Mouse (Mus musculus) liver, embryonic 13.5 days (tissue): ENCODE measurements around the gene Gbp2b. TPM values are rescaled to one million over a fixed set of nuclear protein-coding genes. Genes with fewer than 3 reads are reported as not detected.
A peak's percentile ranks its signal among the peaks of the same experiment; 100 is the strongest.
"Not testable (repeated sequence)": the region's sequence is repeated elsewhere in the genome, so short reads cannot be mapped to it uniquely, and the experiment has no call there.

Experiments used
- ATAC-seq: fragments of 200-750 bp; cut with Nextera tagmentation; 2 replicates; pipeline ENCODE4 v1.8.0; 2017; ENCODE audit warnings: low read depth, mild to moderate bottlenecking, moderate number of reproducible peaks, moderate library complexity
- DNase-seq: peaks from one replicate; pipeline ENCODE4 v3.0.0; 2022
- H3K27ac ChIP-seq: fragments of 300-500 bp; sonication (generic); 2 replicates; pipeline ENCODE4 v1.5.1; 2015; ENCODE audit warnings: moderate library complexity, mild to moderate bottlenecking, inconsistent platforms
- H3K27me3 ChIP-seq: fragments of 300-500 bp; sonication (generic); 2 replicates; pipeline ENCODE4 v1.6.1; 2015; ENCODE audit warnings: mild to moderate bottlenecking, inconsistent platforms
- H3K36me3 ChIP-seq: fragments of 300-500 bp; sonication (generic); 2 replicates; pipeline ENCODE4 v1.6.1; 2015; ENCODE audit warnings: mild to moderate bottlenecking, inconsistent platforms
- H3K4me1 ChIP-seq: fragments of 300-500 bp; sonication (generic); replicated peaks from 2 replicates; pipeline ENCODE4 v1.6.1; 2015; ENCODE audit warnings: inconsistent platforms
- H3K4me2 ChIP-seq: fragments of 300-500 bp; sonication (generic); 2 replicates; pipeline ENCODE4 v1.6.1; 2015; ENCODE audit warnings: inconsistent platforms, mild to moderate bottlenecking, moderate library complexity
- H3K4me3 ChIP-seq: fragments of 300-500 bp; sonication (generic); replicated peaks from 2 replicates; pipeline ENCODE4 v1.5.1; 2015; ENCODE audit warnings: mild to moderate bottlenecking, inconsistent platforms
- H3K9ac ChIP-seq: fragments of 300-500 bp; sonication (generic); 2 replicates; pipeline ENCODE4 v1.6.1; 2015; ENCODE audit warnings: mild to moderate bottlenecking, inconsistent platforms
- H3K9me3 ChIP-seq: fragments of 300-500 bp; sonication (generic); replicated peaks from 2 replicates; pipeline ENCODE4 v1.6.1; 2016; ENCODE audit warnings: inconsistent platforms
- WGBS: fragments of 180-500 bp; shearing (Covaris S2); methylation state at CpG from one replicate; pipeline ENCODE4 v1.1.7; 2015; ENCODE audit not compliant: insufficient replicate concordance; 5-methylcytosine and 5-hydroxymethylcytosine counted together
- polyA plus RNA-seq: library from polyadenylated mRNA; unstranded; fragments of >200 nt; fragmentation: Nextera tagmentation; extraction: Ambion mirVana; gene quantifications from 2 replicates; pipeline ENCODE4 v1.2.1, GENCODE M21; 2015

The Gbp2b gene
- polyA plus RNA-seq: not detected in 2 replicates

GRCm38 (mm10) chr3:142594547-142594946, at the start of gene Gbp2b:
Gene Gbp2b, plus strand, starts transcription at chr3:142594847.
- Histone ChIP-seq H3K4me2 (no peak within 1 kb of the TSS), H3K27me3 (no peaks in the 10 kb centered on the region), H3K27ac (no peak within 1 kb of the TSS), H3K4me3 (no peak within 1 kb of the TSS), H3K4me1 (no peaks in the 10 kb centered on the region), H3K36me3 (no peaks in the 10 kb centered on the region), H3K9ac (no peak within 1 kb of the TSS), H3K9me3 (no peaks in the 10 kb centered on the region)
- 56% methylated on average over 1 of the region's 1 CpGs for WGBS
- DNase-seq (no peak), ATAC-seq (no peak)

GRCm38 (mm10) chr3:142546690-142547089, 48.0 kb upstream of the Gbp2b start:
- Histone ChIP-seq H3K27ac (no peak overlapping the region), H3K4me3 (no peak overlapping the region), H3K36me3 (no peaks in the 10 kb centered on the region), H3K4me2 (no peak overlapping the region), H3K4me1 (no peaks in the 10 kb centered on the region), H3K9me3 (no peaks in the 10 kb centered on the region), H3K9ac (no peak overlapping the region), H3K27me3 (no peaks in the 10 kb centered on the region)
- ATAC-seq (no peak), DNase-seq (no peak)
- 65% methylated on average over 3 of the region's 3 CpGs for WGBS

DNA sequence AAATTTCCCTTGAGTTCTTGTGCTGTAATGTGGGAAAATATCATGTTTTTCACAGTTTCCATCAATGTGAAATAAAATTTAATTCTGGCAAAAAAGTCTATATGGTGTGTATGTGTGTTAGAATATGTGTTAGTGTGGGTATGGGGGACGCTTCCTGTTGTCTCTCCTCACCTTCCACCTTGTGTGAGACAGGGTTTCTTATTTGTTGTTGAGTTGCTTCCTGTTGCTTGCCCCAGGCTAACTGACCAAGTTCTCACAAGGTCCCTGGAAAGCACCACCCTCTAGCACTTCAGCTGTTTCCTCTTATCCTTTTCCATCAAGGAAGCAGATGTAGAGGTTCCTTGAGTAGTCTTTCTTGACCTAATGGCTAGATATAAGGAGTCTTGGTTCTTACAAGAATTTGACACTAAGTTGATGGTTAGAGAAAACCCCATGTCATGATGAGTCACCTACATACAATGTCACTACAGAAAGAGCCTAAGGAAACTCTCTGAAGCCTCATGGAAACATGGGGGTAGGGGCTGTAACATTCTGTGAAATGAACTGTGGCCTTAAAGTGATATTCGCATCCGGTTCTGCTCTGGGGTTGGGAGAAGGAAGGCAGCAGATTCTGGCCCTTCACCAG, 44.5 kb upstream of the Gbp2b start:
- Histone ChIP-seq H3K9ac (no peak overlapping the region), H3K4me2 (no peak overlapping the region), H3K4me1 (no peaks in the 10 kb centered on the region), H3K27me3 (no peaks in the 10 kb centered on the region), H3K4me3 (no peak overlapping the region), H3K36me3 (no peaks in the 10 kb centered on the region), H3K27ac (no peak overlapping the region), H3K9me3 (no peaks in the 10 kb centered on the region)
- WGBS: 65% methylated on average over 3 of the region's 3 CpGs
- no peak for DNase-seq
- ATAC-seq: no peak

- no peaks in the 10 kb centered on the region for H3K27me3 ChIP-seq
- ATAC-seq: no peak
- no peaks in the 10 kb centered on the region for H3K4me1 ChIP-seq
- no peak overlapping the region for H3K4me2 ChIP-seq
- WGBS: 41% methylated on average over 1 of the region's 1 CpGs
- H3K4me3 ChIP-seq: no peak overlapping the region
- H3K9me3 ChIP-seq: no peaks in the 10 kb centered on the region
- H3K36me3 ChIP-seq: no peaks in the 10 kb centered on the region
- DNase-seq: no peak
- no peak overlapping the region for H3K9ac ChIP-seq
- no peak overlapping the region for H3K27ac ChIP-seq
Observed at GRCm38 (mm10) chr3:142554601-142555000, 40.0 kb upstream of the Gbp2b start.

- 78% methylated on average over 11 of the region's 11 CpGs for WGBS
- Histone ChIP-seq H3K36me3 (no peaks in the 10 kb centered on the region), H3K9me3 (no peaks in the 10 kb centered on the region), H3K4me2 (no peak overlapping the region), H3K27ac (no peak overlapping the region), H3K9ac (no peak overlapping the region), H3K27me3 (no peaks in the 10 kb centered on the region), H3K4me3 (no peak overlapping the region), H3K4me1 (0 out of 2 replicates have a peak, but pooled peaks cover 3% of the 10 kb centered on the region)
- DNase-seq (no peak), ATAC-seq (no peak)
Observed at GRCm38 (mm10) chr3:142555623-142556022, 39.0 kb upstream of the Gbp2b start.

DNA sequence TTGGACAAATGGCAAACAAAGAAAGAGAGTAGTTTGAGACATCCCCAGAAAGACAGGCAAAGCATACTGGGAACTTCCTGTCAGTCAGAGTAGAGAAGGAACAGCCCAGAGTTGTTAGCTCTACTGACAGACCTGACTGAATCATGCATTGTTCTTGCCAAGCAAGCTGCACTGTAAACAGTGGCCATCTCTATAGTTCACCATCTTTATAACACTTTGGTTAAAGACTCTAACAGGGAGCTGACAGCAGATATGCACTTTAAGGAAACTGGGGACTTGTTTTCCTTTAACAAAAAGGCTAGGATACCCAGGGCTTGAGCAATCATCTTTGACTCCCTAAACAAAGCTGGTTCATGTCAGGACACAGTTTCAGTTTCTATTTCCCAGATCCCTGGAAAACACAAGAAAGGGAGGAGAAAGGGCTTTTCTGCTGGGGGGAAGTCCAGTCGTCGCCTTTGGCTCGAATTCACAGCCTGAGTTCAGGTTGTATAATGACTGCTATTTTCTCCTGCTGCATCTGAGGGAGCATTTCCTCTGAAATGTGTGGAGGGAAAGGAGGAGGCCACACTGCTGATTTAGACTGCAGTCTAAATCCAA, 34.9 kb upstream of the Gbp2b start, which contains the start of gene Gbp3:
Gbp3 (plus strand) TSS at position 395 of the 597 bp plus-strand sequence.
- Histone ChIP-seq H3K9me3 (no peaks in the 10 kb centered on the region), H3K4me3 (peak within 1 kb of the TSS; percentile 49), H3K27ac (no peak within 1 kb of the TSS), H3K36me3 (no peaks in the 10 kb centered on the region), H3K4me2 (peak within 1 kb of the TSS; percentile 60), H3K9ac (peak within 1 kb of the TSS; percentile 41; the same call in 1 of the 2 replicates), H3K27me3 (no peaks in the 10 kb centered on the region), H3K4me1 (0 out of 2 replicates have a peak, but pooled peaks cover 3% of the 10 kb centered on the region)
- ATAC-seq: no peak
- 15% methylated on average over 3 of the region's 3 CpGs for WGBS
- DNase-seq: no peak

- Histone ChIP-seq H3K9ac (peak overlapping the region; percentile 41; the same call in 1 of the 2 replicates), H3K4me2 (peak overlapping the region; percentile 60), H3K9me3 (no peaks in the 10 kb centered on the region), H3K27me3 (no peaks in the 10 kb centered on the region), H3K4me3 (peak overlapping the region; percentile 49), H3K36me3 (no peaks in the 10 kb centered on the region), H3K27ac (no peak overlapping the region), H3K4me1 (0 out of 2 replicates have a peak, but pooled peaks cover 3% of the 10 kb centered on the region)
- DNase-seq (peak; percentile 53), ATAC-seq (peak; percentile 77)
- 3% methylated on average over 12 of the region's 12 CpGs for WGBS
Observed at GRCm38 (mm10) chr3:142560296-142560948, 34.2 kb upstream of the Gbp2b start.

GRCm38 (mm10) chr3:142561045-142561646, 33.5 kb upstream of the Gbp2b start:
- WGBS: 66% methylated on average over 14 of the region's 14 CpGs
- H3K4me3 ChIP-seq: no peak overlapping the region
- H3K9ac ChIP-seq: no peak overlapping the region

GRCm38 (mm10) chr3:142561666-142562065, 33.0 kb upstream of the Gbp2b start:
- Histone ChIP-seq H3K36me3 (no peaks in the 10 kb centered on the region), H3K9me3 (no peaks in the 10 kb centered on the region), H3K4me2 (no peak overlapping the region), H3K4me1 (0 out of 2 replicates have a peak, but pooled peaks cover 3% of the 10 kb centered on the region), H3K4me3 (no peak overlapping the region), H3K27me3 (no peaks in the 10 kb centered on the region), H3K9ac (no peak overlapping the region), H3K27ac (no peak overlapping the region)
- 66% methylated on average over 7 of the region's 7 CpGs for WGBS
- DNase-seq (no peak), ATAC-seq (no peak)

More at GRCm38 (mm10) chr3:142561045-142561646, 33.5 kb upstream of the Gbp2b start:
- ATAC-seq (no peak), DNase-seq (no peak)
- Histone ChIP-seq H3K4me2 (peak overlapping the region; percentile 60; the same call in 1 of the 2 replicates), H3K4me1 (0 out of 2 replicates have a peak, but pooled peaks cover 3% of the 10 kb centered on the region), H3K9me3 (no peaks in the 10 kb centered on the region), H3K27ac (no peak overlapping the region), H3K27me3 (no peaks in the 10 kb centered on the region), H3K36me3 (no peaks in the 10 kb centered on the region)

DNA sequence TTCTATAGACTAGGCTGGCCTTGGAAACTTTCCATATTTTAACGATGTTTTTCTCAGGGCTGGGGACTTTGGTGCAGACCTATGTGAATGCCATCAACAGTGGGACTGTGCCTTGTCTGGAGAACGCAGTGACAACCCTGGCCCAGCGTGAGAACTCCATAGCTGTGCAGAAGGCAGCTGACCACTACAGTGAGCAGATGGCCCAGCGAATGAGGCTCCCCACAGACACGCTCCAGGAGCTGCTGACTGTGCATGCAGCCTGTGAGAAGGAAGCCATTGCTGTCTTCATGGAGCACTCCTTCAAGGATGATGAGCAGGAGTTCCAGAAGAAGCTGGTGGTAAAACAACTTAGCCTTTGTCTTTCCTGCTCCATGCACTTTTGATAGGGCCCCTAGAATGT, 27.2 kb upstream of the Gbp2b start:
- WGBS: 58% methylated on average over 5 of the region's 5 CpGs
- not testable (repeated sequence) for ATAC-seq

GRCm38 (mm10) chr3:142570738-142571137, 23.9 kb upstream of the Gbp2b start:
- Histone ChIP-seq H3K27ac (no peak overlapping the region), H3K27me3 (no peaks in the 10 kb centered on the region), H3K9me3 (no peaks in the 10 kb centered on the region), H3K9ac (no peak overlapping the region), H3K4me1 (no peaks in the 10 kb centered on the region), H3K4me2 (no peak overlapping the region), H3K36me3 (no peaks in the 10 kb centered on the region), H3K4me3 (no peak overlapping the region)
- ATAC-seq (no peak), DNase-seq (no peak)
- WGBS: 56% methylated on average over 4 of the region's 4 CpGs

More for the DNA sequence above, 27.2 kb upstream of the Gbp2b start:
- not testable (repeated sequence) for H3K9me3 ChIP-seq, DNase-seq, H3K27me3 ChIP-seq, H3K4me2 ChIP-seq, H3K36me3 ChIP-seq, H3K4me1 ChIP-seq, H3K27ac ChIP-seq, H3K9ac ChIP-seq, H3K4me3 ChIP-seq
